Mouse (Mus musculus): ENCODE measurements around the gene Spaca4.

Spaca4 gene

GRCm38 (mm10) chr7:45725713-45726112 is at the start of gene Spaca4:
Gene Spaca4, minus strand, starts transcription at chr7:45725813.
- DNase-seq (ENCODE audit: low read depth, low spot score): no peak

GRCm38 (mm10) chr7:45775237-45775636 is 49.6 kb upstream of the Spaca4 start:
- DNase-seq (ENCODE audit: low read depth, low spot score): no peak

- DNase-seq (ENCODE audit: low read depth, low spot score): no peak
Measured at GRCm38 (mm10) chr7:45771101-45771500, 45.5 kb upstream of the Spaca4 start.

GRCm38 (mm10) chr7:45770427-45771082 is 44.9 kb upstream of the Spaca4 start:
- DNase-seq (ENCODE audit: low read depth, low spot score): no peak

GRCm38 (mm10) chr7:45767500-45767899 is 41.9 kb upstream of the Spaca4 start:
- no peak for DNase-seq (ENCODE audit: low read depth, low spot score)

DNA sequence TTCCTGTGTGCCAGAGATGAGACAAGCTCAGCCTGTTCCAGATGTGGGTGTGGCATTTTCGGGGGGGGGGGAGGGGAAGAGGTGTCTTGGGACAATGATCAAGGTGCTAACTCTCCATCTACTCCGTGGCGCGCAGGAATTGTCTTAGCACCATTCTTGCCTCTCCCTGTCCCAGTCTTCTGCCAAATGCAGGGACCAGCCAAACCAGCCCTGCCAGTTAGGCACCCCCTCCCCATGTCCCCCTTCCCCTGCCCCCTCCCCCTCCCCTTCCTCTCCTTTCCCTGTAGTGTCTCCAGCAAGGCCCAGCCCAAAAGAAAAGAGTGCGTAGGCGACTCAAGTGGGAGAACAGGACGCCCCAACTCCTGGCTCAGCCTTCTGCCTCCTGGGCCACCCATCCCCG is 41.2 kb upstream of the Spaca4 start:
- DNase-seq (ENCODE audit: low read depth, low spot score): no peak

DNA sequence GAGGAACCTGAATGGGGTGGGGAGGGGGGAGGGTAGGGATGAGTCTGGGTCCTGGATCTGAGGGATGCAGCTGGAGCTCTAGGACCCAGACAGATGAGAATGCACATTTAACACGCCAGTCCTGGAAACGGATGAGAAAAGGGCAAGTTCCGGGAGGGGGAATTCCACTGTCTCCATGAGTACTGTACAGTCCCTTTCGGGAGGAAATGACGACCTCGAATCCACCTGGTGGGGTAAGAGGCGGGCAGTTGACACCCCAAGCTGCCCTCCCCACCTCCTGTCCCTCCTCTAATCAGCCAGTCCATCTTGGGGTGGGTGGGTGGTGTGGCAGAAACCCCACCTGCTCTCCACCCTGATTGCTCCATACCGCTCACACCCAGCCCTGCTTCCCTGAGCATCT is 40.4 kb upstream of the Spaca4 start:
- no peak for DNase-seq (ENCODE audit: low read depth, low spot score)

DNA sequence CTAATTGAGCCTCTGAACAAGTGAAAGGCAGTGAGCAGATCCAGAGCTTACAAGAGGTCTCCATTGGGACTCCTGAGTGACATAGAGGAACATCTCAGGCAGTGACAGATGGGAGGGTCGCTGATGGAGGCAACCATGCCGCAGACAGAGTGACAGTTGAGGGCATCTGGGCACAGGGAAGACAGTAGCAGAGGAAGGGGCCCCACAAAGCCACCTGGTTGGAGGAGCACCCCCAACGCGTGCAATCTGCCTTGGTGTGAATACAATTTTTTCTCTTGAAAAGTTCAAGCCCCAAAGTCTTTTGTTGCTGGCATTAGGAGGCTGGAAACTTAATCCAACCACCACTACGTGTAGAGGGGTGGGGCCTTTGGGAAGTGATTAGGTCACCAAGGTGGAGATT is 34.5 kb upstream of the Spaca4 start:
- no peak for DNase-seq (ENCODE audit: low read depth, low spot score)

- no peak for DNase-seq (ENCODE audit: low read depth, low spot score)
Measured at GRCm38 (mm10) chr7:45759400-45759799, 33.8 kb upstream of the Spaca4 start.

- peak; percentile 39 for DNase-seq (ENCODE audit: low read depth, low spot score)
Measured at GRCm38 (mm10) chr7:45755703-45756102, 30.1 kb upstream of the Spaca4 start.

GRCm38 (mm10) chr7:45750162-45750561 is 24.5 kb upstream of the Spaca4 start:
- no peak for DNase-seq (ENCODE audit: low read depth, low spot score)

GRCm38 (mm10) chr7:45749401-45749800 is 23.8 kb upstream of the Spaca4 start:
- no peak for DNase-seq (ENCODE audit: low read depth, low spot score)

GRCm38 (mm10) chr7:45748110-45748509 is 22.5 kb upstream of the Spaca4 start:
- no peak for DNase-seq (ENCODE audit: low read depth, low spot score)

DNA sequence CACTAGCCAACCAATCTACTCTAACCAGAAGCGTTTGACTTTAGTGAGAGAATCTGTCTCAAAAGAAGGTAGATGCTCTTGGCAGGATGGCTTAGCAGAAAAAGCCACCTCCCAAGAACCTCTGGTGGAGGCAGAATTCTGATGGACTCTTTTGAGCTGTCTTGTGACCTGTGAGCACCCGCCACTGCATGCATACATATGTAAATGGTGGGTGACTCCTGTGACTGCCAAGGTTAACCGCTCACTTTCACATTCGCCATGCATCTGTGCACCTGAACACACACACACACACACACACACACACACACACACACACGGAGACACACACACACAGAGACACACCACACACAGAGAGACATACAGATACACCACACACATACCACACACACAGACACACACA is 21.8 kb upstream of the Spaca4 start:
- DNase-seq (ENCODE audit: low read depth, low spot score): no peak

DNA sequence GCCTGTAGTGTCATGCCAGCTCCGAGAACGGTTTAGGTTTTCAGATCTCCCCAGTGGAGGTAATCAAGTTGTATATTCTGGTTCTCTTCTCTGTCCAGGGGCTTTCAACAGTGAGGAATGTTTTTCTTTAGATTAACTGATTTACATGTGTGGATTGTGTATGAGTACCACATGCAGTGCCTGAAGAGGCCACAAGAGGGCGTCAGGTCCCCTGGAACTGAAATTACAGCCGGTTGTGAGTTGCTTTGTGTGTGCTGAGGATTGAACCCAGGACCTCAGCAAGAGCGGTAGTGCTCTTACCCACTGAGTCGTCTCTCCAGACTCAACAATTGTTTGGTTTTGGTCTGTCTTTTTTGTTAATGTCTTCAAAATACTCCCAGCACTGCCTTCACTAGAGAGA is 20.9 kb upstream of the Spaca4 start:
- DNase-seq (ENCODE audit: low read depth, low spot score): peak; percentile 60

DNA sequence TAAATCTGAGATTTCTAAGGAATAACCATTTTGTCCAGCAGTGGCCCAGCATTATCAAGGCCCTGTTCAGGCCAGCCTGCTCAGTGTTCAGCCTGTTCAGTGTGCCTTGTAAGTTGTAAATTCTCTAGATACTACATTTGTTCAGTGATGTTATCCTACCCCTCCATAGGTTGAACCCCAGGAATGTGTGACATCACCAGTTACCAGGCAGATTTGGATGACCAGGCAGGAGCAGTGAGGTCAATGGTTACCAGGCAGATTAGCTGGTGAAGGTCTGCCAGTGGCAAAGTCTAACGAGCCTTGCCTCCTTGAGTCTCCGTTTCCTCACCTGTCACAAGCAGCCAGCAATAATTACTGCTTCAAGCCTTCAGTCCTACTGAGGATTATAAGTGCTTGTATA is 18.8 kb upstream of the Spaca4 start:
- peak; percentile 69 for DNase-seq (ENCODE audit: low read depth, low spot score)

DNA sequence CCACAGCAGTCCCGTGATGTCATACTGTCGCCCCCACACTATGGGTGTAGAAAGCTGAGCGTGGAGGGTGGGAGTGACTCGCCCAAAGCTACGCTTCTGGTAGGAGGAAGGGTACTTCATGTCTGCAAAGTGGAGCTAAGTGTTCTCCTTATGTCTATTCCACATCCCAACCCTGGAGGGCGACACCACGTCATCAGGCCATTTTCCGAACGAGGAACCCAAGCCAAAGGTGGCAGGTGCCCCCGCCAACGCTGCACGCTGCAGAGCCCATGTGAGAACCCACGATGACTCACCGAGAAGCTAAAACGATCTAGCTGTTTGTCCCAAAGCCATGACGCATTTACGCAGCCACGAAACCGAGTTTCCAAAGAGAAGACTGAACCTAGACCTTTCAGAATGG is 16.7 kb upstream of the Spaca4 start:
- DNase-seq (ENCODE audit: low read depth, low spot score): peak; percentile 48

- DNase-seq (ENCODE audit: low read depth, low spot score): no peak
Measured at GRCm38 (mm10) chr7:45741777-45742176, 16.2 kb upstream of the Spaca4 start.

GRCm38 (mm10) chr7:45741308-45741707 is 15.7 kb upstream of the Spaca4 start:
- no peak for DNase-seq (ENCODE audit: low read depth, low spot score)

GRCm38 (mm10) chr7:45739820-45740219 is 14.2 kb upstream of the Spaca4 start:
- DNase-seq (ENCODE audit: low read depth, low spot score): no peak

- DNase-seq (ENCODE audit: low read depth, low spot score): peak; percentile 56
Measured at GRCm38 (mm10) chr7:45739162-45739763, 13.7 kb upstream of the Spaca4 start.

DNA sequence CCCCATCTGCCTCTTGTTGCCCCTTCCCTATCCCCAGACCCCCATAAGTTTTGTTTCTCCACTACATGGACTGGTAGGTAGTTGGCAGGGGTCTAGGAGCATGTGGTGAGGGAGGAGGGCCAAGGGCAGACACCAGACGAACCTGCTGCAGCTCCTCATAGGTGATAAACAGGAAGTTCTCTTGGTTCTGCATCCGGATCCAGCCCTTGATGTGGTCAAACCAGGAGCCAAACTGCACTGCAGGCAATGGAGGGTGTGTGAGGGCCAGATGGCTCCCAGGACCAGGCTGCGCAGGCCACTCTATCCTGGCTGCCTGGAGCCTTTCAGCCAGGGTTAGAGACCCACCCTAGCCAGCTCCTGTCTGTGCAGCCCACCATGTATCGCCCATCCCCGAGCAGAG is 7.9 kb upstream of the Spaca4 start:
- no peak for DNase-seq (ENCODE audit: low read depth, low spot score)

DNA sequence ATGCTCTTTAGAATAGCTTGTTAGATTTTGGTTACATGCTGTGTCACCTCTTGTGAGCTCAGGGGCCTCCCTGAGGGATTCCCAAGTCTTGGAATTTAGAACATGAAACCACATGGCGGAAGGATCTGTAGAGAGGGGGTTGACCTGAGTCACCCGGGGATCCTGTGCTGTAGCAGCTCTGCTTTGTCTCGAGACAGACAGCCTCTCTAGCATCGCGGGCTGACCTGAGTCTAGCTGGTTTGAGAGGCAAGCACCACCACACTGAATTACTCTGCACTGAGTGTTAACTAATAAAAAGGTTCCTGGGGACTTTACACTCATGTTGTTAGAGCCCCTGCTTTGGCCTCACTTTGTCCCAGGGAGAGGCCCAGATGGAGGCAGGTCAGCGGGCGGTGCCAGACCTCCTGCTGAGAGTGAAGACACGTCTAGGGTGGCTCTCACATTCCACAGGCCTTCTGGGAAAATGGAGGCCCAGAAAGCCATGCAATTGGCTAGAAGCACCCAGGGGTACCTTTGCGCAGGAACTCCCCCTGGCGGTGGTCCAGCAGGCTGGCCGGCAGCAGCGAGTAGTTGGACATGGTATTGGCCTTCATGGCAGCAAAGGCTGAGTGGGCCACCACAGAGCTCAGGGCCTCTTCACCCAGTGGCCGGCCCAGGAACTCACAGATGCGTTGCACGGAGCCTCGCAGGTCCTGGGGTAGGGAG is 5.3 kb upstream of the Spaca4 start:
- peak; percentile 85 for DNase-seq (ENCODE audit: low read depth, low spot score)

All from ES-CJ7 (cell line).